Mouse (Mus musculus): ENCODE data around the gene Pcca.

DNA sequence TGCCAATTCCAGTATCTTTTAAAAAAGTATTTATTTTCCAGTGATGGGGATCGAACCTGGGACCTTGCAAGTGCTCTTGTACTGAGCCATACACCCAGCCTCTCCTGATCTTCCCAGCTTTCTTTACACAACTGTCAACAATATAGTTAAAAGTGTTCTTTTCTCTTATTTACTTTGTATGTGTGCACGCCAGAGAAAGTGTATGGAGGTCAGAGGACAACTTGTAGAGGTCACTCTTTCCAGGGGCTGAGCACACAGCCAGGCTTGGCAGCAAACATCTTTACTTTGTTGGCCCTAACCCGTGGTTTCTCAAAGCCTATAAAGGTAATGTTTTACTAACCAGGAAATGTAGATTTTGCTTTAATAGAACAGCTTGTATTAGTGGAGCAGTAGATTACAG is 22.6 kb upstream of the Pcca start:
- TF ChIP-seq MAX (IDR thresholded peaks at IDR 0.05) (no peak), CTCF (IDR thresholded peaks at IDR 0.05; ENCODE audit: control insufficient read depth, insufficient read depth, insufficient read length) (no peak), USF1 (IDR thresholded peaks at IDR 0.05; ENCODE audit: low read depth) (no peak), CEBPB (IDR thresholded peaks at IDR 0.05; ENCODE audit: low read depth) (no peak), MYOG (IDR thresholded peaks at IDR 0.05; ENCODE audit: control insufficient read depth, extremely low read depth, insufficient read length) (no peak), MYOD1 (IDR thresholded peaks at IDR 0.05; ENCODE audit: control insufficient read depth, insufficient read length, low read depth) (no peak), FOSL1 (IDR thresholded peaks at IDR 0.05; ENCODE audit: insufficient read depth, low read length, poor library complexity, severe bottlenecking) (no peak)

Data from C2C12 (cell line).